Mouse (Mus musculus): ENCODE measurements at regions not wholly inside any gene's neighbourhood (a gene's known extent, or its start where the extent isn't known, plus 50 kb on each side); places are given as distances from the start of the nearest gene placed in this dataset.

GRCm38 (mm10) chr7:36155576-36155975 is 352.8 kb upstream of the Zfp507 start:
- TF ChIP-seq CTCF (IDR thresholded peaks at IDR 0.05; ENCODE audit: low read depth) (no peak), EP300 (optimal IDR thresholded peaks at IDR 0.05) (no peak)
